Mouse (Mus musculus): Measurements from ENCODE around the gene Tmem212.

Gene Tmem212

GRCm38 (mm10) chr3:27899012-27899726 is 3.0 kb upstream of the Tmem212 start:
- DNase-seq (ENCODE audit: low spot score in 2 of 2): no peak

GRCm38 (mm10) chr3:27898178-27898577 is 2.0 kb upstream of the Tmem212 start:
- no peak for DNase-seq (ENCODE audit: low spot score in 2 of 2)

- no peak for DNase-seq (ENCODE audit: low spot score in 2 of 2)
Measured at GRCm38 (mm10) chr3:27886578-27886977, 9.6 kb downstream of the Tmem212 start.

GRCm38 (mm10) chr3:27885585-27885984 is 10.6 kb downstream of the Tmem212 start:
- no peak for DNase-seq (ENCODE audit: low spot score in 2 of 2)

- DNase-seq (ENCODE audit: low spot score in 2 of 2): no peak
Measured at GRCm38 (mm10) chr3:27881897-27882835, 14.0 kb downstream of the Tmem212 start.

GRCm38 (mm10) chr3:27878854-27879610 is 17.1 kb downstream of the Tmem212 start:
- no peak for DNase-seq (ENCODE audit: low spot score in 2 of 2)

- no peak for DNase-seq (ENCODE audit: low spot score in 2 of 2)
Measured at GRCm38 (mm10) chr3:27873268-27874073, 22.7 kb downstream of the Tmem212 start.

- DNase-seq (ENCODE audit: low spot score in 2 of 2): no peak
Measured at GRCm38 (mm10) chr3:27872429-27872828, 23.7 kb downstream of the Tmem212 start.

- no peak for DNase-seq (ENCODE audit: low spot score in 2 of 2)
Measured at GRCm38 (mm10) chr3:27871891-27872290, 24.3 kb downstream of the Tmem212 start.

- no peak for DNase-seq (ENCODE audit: low spot score in 2 of 2)
Measured at GRCm38 (mm10) chr3:27871371-27871770, 24.8 kb downstream of the Tmem212 start.

- no peak for DNase-seq (ENCODE audit: low spot score in 2 of 2)
Measured at GRCm38 (mm10) chr3:27868681-27869080, 27.5 kb downstream of the Tmem212 start.

GRCm38 (mm10) chr3:27867731-27868130 is 28.4 kb downstream of the Tmem212 start:
- no peak for DNase-seq (ENCODE audit: low spot score in 2 of 2)

- peak; percentile 18 to 36 for DNase-seq (ENCODE audit: low spot score in 2 of 2)
Measured at GRCm38 (mm10) chr3:27862821-27863740, 33.1 kb downstream of the Tmem212 start.

- no peak for DNase-seq (ENCODE audit: low spot score in 2 of 2)
Measured at GRCm38 (mm10) chr3:27861601-27862000, 34.6 kb downstream of the Tmem212 start.

GRCm38 (mm10) chr3:27861086-27861485 is 35.1 kb downstream of the Tmem212 start:
- no peak for DNase-seq (ENCODE audit: low spot score in 2 of 2)

- no peak for DNase-seq (ENCODE audit: low spot score in 2 of 2)
Measured at GRCm38 (mm10) chr3:27859161-27859561, 37.0 kb downstream of the Tmem212 start.

- no peak for DNase-seq (ENCODE audit: low spot score in 2 of 2)
Measured at GRCm38 (mm10) chr3:27858441-27859115, 37.6 kb downstream of the Tmem212 start.

- DNase-seq (ENCODE audit: low spot score in 2 of 2): no peak
Measured at GRCm38 (mm10) chr3:27856288-27856687, 39.9 kb downstream of the Tmem212 start.

- DNase-seq (ENCODE audit: low spot score in 2 of 2): no peak
Measured at GRCm38 (mm10) chr3:27854431-27855180, 41.6 kb downstream of the Tmem212 start.
